Mouse (Mus musculus): ENCODE results near the gene Arhgap36.

Gene Arhgap36

GRCm38 (mm10) chrX:49463442-49463970 lies at the start of gene Arhgap36:
Gene Arhgap36 (plus strand): TSS chrX:49463945.
- no peak for DNase-seq (ENCODE audit: low spot score in 2 of 2)

- DNase-seq (ENCODE audit: low spot score in 2 of 2) = no peak
Observed at GRCm38 (mm10) chrX:49457781-49458180, 6.0 kb upstream of the Arhgap36 start.

GRCm38 (mm10) chrX:49470287-49471054 lies 6.7 kb downstream of the Arhgap36 start:
- no peak for DNase-seq (ENCODE audit: low spot score in 2 of 2)

GRCm38 (mm10) chrX:49479968-49480809 lies 16.4 kb downstream of the Arhgap36 start:
- DNase-seq (ENCODE audit: low spot score in 2 of 2) = no peak

GRCm38 (mm10) chrX:49480846-49481245 lies 17.1 kb downstream of the Arhgap36 start:
- no peak for DNase-seq (ENCODE audit: low spot score in 2 of 2)

- DNase-seq (ENCODE audit: low spot score in 2 of 2) = no peak
Observed at GRCm38 (mm10) chrX:49489141-49489540, 25.4 kb downstream of the Arhgap36 start.

- no peak for DNase-seq (ENCODE audit: low spot score in 2 of 2)
Observed at GRCm38 (mm10) chrX:49493739-49494449, 30.1 kb downstream of the Arhgap36 start.
